Mouse (Mus musculus) limb, embryonic 10.5 days (tissue): ENCODE measurements around the gene Pax9. TPM values are rescaled to one million over a fixed set of nuclear protein-coding genes. Genes with fewer than 3 reads are reported as not detected.

ENCODE experiments used
- DNase-seq: peaks from one replicate; pipeline ENCODE4 v3.0.0-alpha.2; 2017; ENCODE audit warnings: low spot score
- H3K27ac ChIP-seq: fragments of 300-500 bp; sonication (generic); 2 replicates; pipeline ENCODE4 v1.5.1; 2016; ENCODE audit warnings: mild to moderate bottlenecking
- H3K27me3 ChIP-seq: fragments of 300-500 bp; sonication (generic); 2 replicates; pipeline ENCODE4 v1.6.1; 2016; ENCODE audit warnings: low read depth, mild to moderate bottlenecking; ENCODE audit not compliant: poor library complexity, severe bottlenecking
- H3K36me3 ChIP-seq: fragments of 300-500 bp; sonication (generic); 2 replicates; pipeline ENCODE4 v1.6.1; 2016; ENCODE audit warnings: mild to moderate bottlenecking, moderate library complexity
- H3K4me1 ChIP-seq: fragments of 300-500 bp; sonication (generic); 2 replicates; pipeline ENCODE4 v1.6.1; 2016
- H3K4me3 ChIP-seq: fragments of 300-500 bp; sonication (generic); 2 replicates; pipeline ENCODE4 v1.5.1; 2016; ENCODE audit warnings: mild to moderate bottlenecking, moderate library complexity
- H3K9me3 ChIP-seq: fragments of 300-500 bp; sonication (generic); replicated peaks from 2 replicates; pipeline ENCODE4 v1.6.1; 2016; ENCODE audit warnings: mild to moderate bottlenecking
- WGBS: fragments of 180-500 bp; shearing (Covaris S2); methylation state at CpG from one replicate; pipeline ENCODE4 v1.1.7; 2016; 5-methylcytosine and 5-hydroxymethylcytosine counted together
- polyA plus RNA-seq: library from polyadenylated mRNA; unstranded; fragments of >200 nt; fragmentation: Nextera tagmentation; extraction: Ambion mirVana; gene quantifications from 2 replicates; pipeline ENCODE4 v1.2.1, GENCODE M21; 2016

Gene Pax9
- polyA plus RNA-seq, 1 experiment from 2014 or later, result 2.2 TPM

DNA sequence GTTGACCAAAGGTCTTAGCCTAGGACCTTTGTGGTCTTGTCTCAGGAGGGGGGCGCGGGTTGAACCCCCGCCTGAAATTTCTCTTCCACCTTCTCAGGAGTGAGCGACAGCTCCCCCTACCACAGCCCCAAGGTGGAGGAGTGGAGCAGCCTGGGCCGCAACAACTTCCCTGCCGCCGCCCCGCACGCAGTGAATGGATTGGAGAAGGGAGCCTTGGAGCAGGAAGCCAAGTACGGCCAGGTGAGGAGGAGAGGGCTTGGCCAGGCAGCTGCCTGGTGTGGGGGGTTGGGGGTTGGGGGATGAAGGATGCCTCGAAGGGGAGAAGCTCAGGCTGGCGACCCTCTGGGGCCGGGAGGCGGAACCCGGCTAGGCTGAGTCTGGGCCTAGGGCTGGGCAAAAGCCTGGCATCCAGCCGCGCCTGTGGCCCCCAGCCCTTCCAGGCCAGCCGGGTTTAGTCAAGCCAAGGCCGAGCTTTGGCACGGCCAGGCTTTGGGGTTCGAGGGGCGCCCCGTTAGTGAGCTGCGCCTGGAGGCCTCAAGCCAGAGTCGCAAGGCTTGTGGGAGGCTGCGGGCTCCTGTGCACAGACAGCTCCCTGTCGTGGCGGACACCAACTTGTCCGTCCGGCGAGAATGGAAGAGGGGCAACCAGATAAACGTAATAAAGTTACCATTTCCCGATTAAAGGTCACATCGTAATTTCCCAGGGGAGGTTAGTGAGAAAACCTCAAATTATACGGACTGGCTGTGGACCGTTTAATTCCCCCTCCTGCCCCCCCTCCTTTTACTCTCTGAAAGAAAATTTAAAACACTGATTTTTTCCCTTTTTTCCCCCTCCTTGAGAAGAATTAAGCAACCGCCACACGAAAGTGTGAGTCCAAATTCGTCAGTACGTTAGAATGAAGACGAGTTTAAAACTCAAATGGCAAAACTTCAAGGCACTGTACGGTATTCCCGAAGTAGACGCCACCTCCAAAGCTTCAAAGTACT, 8.6 kb downstream of the Pax9 start:
- Histone ChIP-seq H3K36me3 (no peaks in the 10 kb centered on the region), H3K27me3 (peaks cover 92% of the 10 kb centered on the region), H3K27ac (peak overlapping the region; percentile 61; the same call in 1 of the 2 replicates), H3K4me1 (peaks cover 42% of the 10 kb centered on the region), H3K4me3 (peak overlapping the region; percentile 33), H3K9me3 (no peaks in the 10 kb centered on the region)
- DNase-seq, result peak; percentile 73
- WGBS, result 2% methylated on average over 44 of the region's 44 CpGs

DNA sequence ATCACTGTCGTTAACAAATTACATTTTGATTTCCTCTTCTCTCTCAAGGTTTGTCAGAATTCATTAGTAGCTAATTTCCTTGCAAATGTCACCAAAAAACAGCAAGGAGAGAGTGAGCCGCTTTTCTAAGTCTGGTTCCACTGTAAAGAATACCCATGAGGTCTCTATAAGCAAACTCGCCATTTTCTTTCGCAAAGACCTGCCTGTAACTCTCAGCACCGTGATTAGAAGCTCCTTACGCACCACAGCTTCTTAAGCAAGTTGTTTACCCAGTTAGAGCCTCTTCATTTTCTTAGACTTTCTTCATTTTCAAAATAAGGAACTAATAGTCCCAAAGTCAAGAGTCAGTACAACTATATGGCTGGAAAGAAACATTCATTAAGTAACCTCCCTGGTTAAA, 9.4 kb downstream of the Pax9 start:
- 2% methylated on average over 6 of the region's 6 CpGs for WGBS
- Histone ChIP-seq H3K4me3 (no peak overlapping the region), H3K4me1 (peaks cover 34% of the 10 kb centered on the region), H3K9me3 (no peaks in the 10 kb centered on the region), H3K27me3 (peaks cover 84% of the 10 kb centered on the region), H3K27ac (no peak overlapping the region), H3K36me3 (no peaks in the 10 kb centered on the region)
- no peak for DNase-seq

DNA sequence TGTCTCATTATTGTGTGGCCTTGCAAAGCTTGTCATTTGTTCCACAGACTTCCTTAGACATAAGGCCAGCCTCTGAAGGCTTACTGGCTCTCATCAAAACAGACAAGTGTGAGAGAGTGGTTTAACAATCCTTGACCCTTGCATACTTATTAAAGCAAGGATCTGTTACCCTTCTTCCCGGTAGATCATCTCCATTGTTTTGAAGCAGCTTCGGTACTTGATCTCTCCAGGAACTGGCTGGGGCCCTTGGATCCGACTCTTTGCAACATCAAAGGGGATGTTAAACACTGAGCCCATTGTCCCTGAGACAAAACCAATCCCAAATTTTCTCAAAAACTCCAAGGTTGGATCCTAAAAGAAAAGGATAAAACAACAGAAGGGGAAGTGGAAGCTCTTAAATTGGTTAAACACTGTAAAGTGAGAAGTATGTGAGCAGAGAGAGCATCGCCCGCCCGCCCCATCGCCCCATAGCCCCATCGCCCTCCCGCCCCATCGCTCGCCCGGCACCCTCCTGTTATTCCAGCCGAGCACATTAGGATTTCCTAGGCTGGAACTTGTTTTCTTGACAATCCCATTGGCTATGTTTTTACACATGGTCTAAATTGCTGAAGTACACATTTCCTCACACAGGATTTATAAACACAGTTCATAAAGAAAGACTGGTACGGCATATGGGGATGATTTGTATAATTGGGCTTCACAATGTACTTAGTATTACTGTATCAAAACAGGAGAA, 26.6 kb downstream of the Pax9 start:
- Histone ChIP-seq H3K27me3 (peaks cover 64% of the 10 kb centered on the region), H3K4me3 (peak overlapping the region; percentile 14; the same call in 1 of the 2 replicates), H3K4me1 (peaks cover 23% of the 10 kb centered on the region), H3K36me3 (no peaks in the 10 kb centered on the region), H3K9me3 (no peaks in the 10 kb centered on the region), H3K27ac (0 out of 2 replicates have a peak overlapping the region, but pooled peaks have one; percentile 28)
- WGBS, result 6% methylated on average over 14 of the region's 14 CpGs
- peak; percentile 59 for DNase-seq

DNA sequence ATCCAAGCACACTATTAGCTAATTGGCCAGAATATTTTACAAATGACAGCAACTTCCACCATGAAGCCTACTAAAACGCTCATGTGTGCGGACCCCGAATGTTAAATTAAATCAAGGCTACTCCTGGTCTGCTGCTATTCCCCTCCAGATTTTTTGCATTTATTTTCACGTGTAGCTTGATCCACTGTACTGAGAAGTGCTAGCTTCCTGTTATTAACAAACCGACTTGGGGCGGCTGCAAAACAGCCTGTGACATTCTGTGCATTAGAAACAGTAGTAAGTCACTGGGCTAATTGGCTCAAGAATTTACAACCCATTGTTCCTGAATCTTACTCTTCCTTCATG, 27.1 kb downstream of the Pax9 start:
- WGBS, result 22% methylated on average over 6 of the region's 6 CpGs
- H3K27me3 ChIP-seq, result peaks cover 62% of the 10 kb centered on the region
- H3K4me1 ChIP-seq, result peaks cover 23% of the 10 kb centered on the region
- H3K4me3 ChIP-seq, result 0 out of 2 replicates have a peak overlapping the region, but pooled peaks have one; percentile 14
- no peaks in the 10 kb centered on the region for H3K9me3 ChIP-seq
- no peaks in the 10 kb centered on the region for H3K36me3 ChIP-seq
- no peak overlapping the region for H3K27ac ChIP-seq
- DNase-seq, result no peak

DNA sequence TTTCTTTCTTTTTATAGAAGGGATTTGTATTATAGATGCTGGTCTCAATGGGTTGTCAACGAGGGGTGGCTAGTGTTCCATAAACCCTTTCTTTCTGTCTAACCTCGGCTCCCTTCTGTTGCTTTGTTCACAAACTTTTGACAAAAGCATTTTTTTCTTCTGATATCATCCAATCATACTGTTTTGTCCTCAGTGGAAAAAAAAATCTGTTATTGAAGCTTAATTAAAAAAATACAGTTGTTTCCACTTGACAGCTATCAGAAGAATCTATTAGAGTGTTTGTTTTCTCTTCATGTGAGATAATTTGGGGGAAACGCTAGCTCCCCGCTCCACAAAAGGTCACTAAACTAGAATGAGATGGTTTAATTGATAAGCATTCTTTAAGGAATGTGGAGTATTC, 36.1 kb downstream of the Pax9 start:
- no peak for DNase-seq
- 78% methylated on average over 4 of the region's 4 CpGs for WGBS
- H3K4me3 ChIP-seq, result no peak overlapping the region

DNA sequence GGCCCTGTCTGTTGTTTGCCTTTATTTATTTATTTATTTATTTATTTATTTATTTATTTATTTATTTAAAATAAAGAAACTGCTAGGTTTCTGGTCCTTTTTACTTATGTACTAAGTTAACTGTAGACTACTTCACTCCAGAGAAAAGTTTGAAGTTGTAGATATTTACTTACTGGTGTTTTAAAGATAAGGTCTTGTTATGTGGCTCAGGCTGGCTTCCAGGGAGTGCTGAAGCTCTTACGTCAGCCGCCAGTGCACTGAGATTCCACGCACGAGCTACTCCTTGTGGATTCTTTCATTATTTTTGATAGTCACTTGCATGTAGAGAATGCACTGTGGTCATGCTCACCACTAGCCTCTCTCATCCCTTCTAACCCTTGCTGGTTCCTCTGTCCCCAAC, 45.5 kb downstream of the Pax9 start:
- no peaks in the 10 kb centered on the region for H3K27me3 ChIP-seq
- H3K27ac ChIP-seq, result no peak overlapping the region
- H3K36me3 ChIP-seq, result no peaks in the 10 kb centered on the region
- no peak for DNase-seq
- 89% methylated on average over 4 of the region's 4 CpGs for WGBS
- no peaks in the 10 kb centered on the region for H3K4me1 ChIP-seq
- H3K9me3 ChIP-seq, result no peaks in the 10 kb centered on the region
- no peak overlapping the region for H3K4me3 ChIP-seq

More for the DNA sequence above, 36.1 kb downstream of the Pax9 start:
- H3K4me1 ChIP-seq, result no peaks in the 10 kb centered on the region
- H3K36me3 ChIP-seq, result no peaks in the 10 kb centered on the region
- H3K9me3 ChIP-seq, result no peaks in the 10 kb centered on the region
- H3K27me3 ChIP-seq, result no peaks in the 10 kb centered on the region
- no peak overlapping the region for H3K27ac ChIP-seq

Other genes with a start within 250 kb of the Pax9 start
- not detected in 2 replicates for gene Nkx2-1, start 154.9 kb upstream of the Pax9 start, polyA plus RNA-seq
- not detected in 2 replicates for gene Nkx2-9, start 78.5 kb upstream of the Pax9 start, polyA plus RNA-seq